In the genomic region with DNA sequence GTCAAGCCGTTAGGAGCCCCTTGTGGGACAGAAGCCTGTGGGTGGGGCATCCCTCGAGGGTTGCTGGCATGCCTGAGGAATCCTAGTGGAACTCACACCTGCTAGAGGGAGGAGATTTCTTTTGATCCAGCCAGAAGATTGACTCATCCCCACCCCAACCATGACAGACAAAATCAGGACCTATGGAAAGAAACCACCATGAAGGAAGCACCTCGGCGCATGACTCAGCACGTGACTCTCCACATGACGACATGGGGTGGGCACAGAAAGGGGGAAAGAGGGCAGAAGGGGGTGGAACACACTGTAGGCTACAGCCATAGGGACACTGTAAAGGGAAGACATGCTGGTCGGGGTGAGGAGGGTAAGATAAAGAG, we compare ENCODE assay signal across 11 mouse cellular contexts.
DNase-seq lines count a peak whose midpoint lies in the region; ATAC-seq and TF ChIP-seq lines count a peak whose summit lies in the region.
"Had no signal": no experiment of that assay in that cellular context is flagged by ENCODE, and none has a peak within 500 bp of the region (broad histone marks: within the 10 kb centered on the region; RNA-seq: fewer than 3 reads in every experiment).

No protein-coding gene starts in this region.

- ATAC-seq in forebrain, embryonic 15.5 days (replicated peaks): 0 out of 2 replicates have a peak, but pooled peaks have one; percentile 39
- ATAC-seq in forebrain, postnatal 0 days: no peak
- no peak for ATAC-seq in lung, embryonic 15.5 days (ENCODE audit: borderline replicate concordance, extremely low read depth, low FRiP score, low TSS enrichment)
- peak; percentile 67 to 77 for ATAC-seq in hematopoietic stem cell, adult 5-6 weeks (replicated peaks in 1 of 2; ENCODE audit: insufficient read depth in 1 of 2, low FRiP score in 2 of 2, low TSS enrichment in 1 of 2, low read depth in 1 of 2, poor library complexity in 2 of 2, severe bottlenecking in 2 of 2)
- ATAC-seq in heart, embryonic 12.5 days (ENCODE audit: insufficient number of reproducible peaks, low FRiP score): no peak

- 55% methylated on average over 7 of the region's 7 CpGs for WGBS in forebrain, embryonic 15.5 days
- 42% methylated on average over 7 of the region's 7 CpGs for WGBS in forebrain, postnatal 0 days
- 36% methylated on average over 7 of the region's 7 CpGs for WGBS in lung, embryonic 15.5 days
- WGBS in lung, adult 2 months: 20% methylated on average over 7 of the region's 7 CpGs
- WGBS in heart, embryonic 12.5 days: 34% methylated on average over 7 of the region's 7 CpGs

- peaks cover 8% of the 10 kb centered on the region; the same call in 1 of the 2 replicates for H3K36me3 ChIP-seq in forebrain, embryonic 15.5 days
- H3K36me3 ChIP-seq in forebrain, postnatal 0 days (ENCODE audit: insufficient read depth): peaks cover 58% of the 10 kb centered on the region
- H3K36me3 ChIP-seq in lung, embryonic 15.5 days: no peaks in the 10 kb centered on the region
- H3K36me3 ChIP-seq in heart, embryonic 12.5 days: no peaks in the 10 kb centered on the region

- TF ChIP-seq POLR2A in lung, adult 2 months (IDR thresholded peaks at IDR 0.05; ENCODE audit: borderline replicate concordance, extremely low read depth, low read depth, low read length): no peak

- H3K4me2 ChIP-seq in forebrain, embryonic 15.5 days (replicated peaks): no peak overlapping the region
- no peak overlapping the region for H3K4me2 ChIP-seq in forebrain, postnatal 0 days (ENCODE audit: low read depth)
- 0 out of 2 replicates have a peak overlapping the region, but pooled peaks have one; percentile 10 for H3K4me2 ChIP-seq in lung, embryonic 15.5 days
- no peak overlapping the region for H3K4me2 ChIP-seq in heart, embryonic 12.5 days

- H3K9me3 ChIP-seq in forebrain, embryonic 15.5 days: no peaks in the 10 kb centered on the region
- no peaks in the 10 kb centered on the region for H3K9me3 ChIP-seq in forebrain, postnatal 0 days (ENCODE audit: low read length)
- H3K9me3 ChIP-seq in lung, embryonic 15.5 days: no peaks in the 10 kb centered on the region
- no peaks in the 10 kb centered on the region for H3K9me3 ChIP-seq in heart, embryonic 12.5 days (replicated peaks)

- no peaks in the 10 kb centered on the region for H3K4me1 ChIP-seq in forebrain, embryonic 15.5 days
- H3K4me1 ChIP-seq in forebrain, postnatal 0 days (ENCODE audit: insufficient read depth): no peaks in the 10 kb centered on the region
- H3K4me1 ChIP-seq in lung, embryonic 15.5 days: no peaks in the 10 kb centered on the region
- no peaks in the 10 kb centered on the region for H3K4me1 ChIP-seq in lung, adult 2 months (ENCODE audit: control insufficient read depth, insufficient read depth, low read length)
- no peaks in the 10 kb centered on the region for H3K4me1 ChIP-seq in heart, embryonic 12.5 days (replicated peaks)

- H3K27ac ChIP-seq in forebrain, embryonic 15.5 days (replicated peaks): no peak overlapping the region
- no peak overlapping the region for H3K27ac ChIP-seq in forebrain, postnatal 0 days (ENCODE audit: low read depth, low read length)
- no peak overlapping the region for H3K27ac ChIP-seq in lung, embryonic 15.5 days
- no peak overlapping the region for H3K27ac ChIP-seq in heart, embryonic 12.5 days (ENCODE audit: poor library complexity, severe bottlenecking)

- no peak for DNase-seq in forebrain, postnatal 0 days
- DNase-seq in lung, adult 2 months: no peak
- peak; percentile 46 for DNase-seq in R1 (ENCODE audit: low read depth, low spot score)
- DNase-seq in adrenal gland, adult 18-20 months (ENCODE audit: low spot score in 2 of 2): no peak
- DNase-seq: cerebellum, postnatal 25 days; heart, adult 18-20 months; heart, postnatal 4 days had no signal

- TF ChIP-seq CTCF in forebrain, postnatal 0 days (IDR thresholded peaks at IDR 0.05; ENCODE audit: low read depth): no peak
- TF ChIP-seq CTCF in lung, adult 2 months (IDR thresholded peaks at IDR 0.05; ENCODE audit: insufficient read depth, low read length): no peak

- no peak overlapping the region for H3K4me3 ChIP-seq in forebrain, embryonic 15.5 days
- no peak overlapping the region for H3K4me3 ChIP-seq in forebrain, postnatal 0 days (ENCODE audit: low read depth, low read length)
- no peak overlapping the region for H3K4me3 ChIP-seq in lung, embryonic 15.5 days
- H3K4me3 ChIP-seq in lung, adult 2 months (replicated peaks; ENCODE audit: extremely low read depth, low read depth, low read length): no peak overlapping the region
- H3K4me3 ChIP-seq in heart, embryonic 12.5 days: no peak overlapping the region

- no peaks in the 10 kb centered on the region for H3K27me3 ChIP-seq in forebrain, embryonic 15.5 days
- H3K27me3 ChIP-seq in forebrain, postnatal 0 days (ENCODE audit: insufficient read depth, low read length): no peaks in the 10 kb centered on the region
- 0 out of 2 replicates have a peak, but pooled peaks cover 8% of the 10 kb centered on the region for H3K27me3 ChIP-seq in lung, embryonic 15.5 days
- peaks cover 33% of the 10 kb centered on the region for H3K27me3 ChIP-seq in heart, embryonic 12.5 days (replicated peaks)

- H3K9ac ChIP-seq in forebrain, embryonic 15.5 days (replicated peaks): no peak overlapping the region
- H3K9ac ChIP-seq in forebrain, postnatal 0 days: no peak overlapping the region
- H3K9ac ChIP-seq in lung, embryonic 15.5 days: no peak overlapping the region
- no peak overlapping the region for H3K9ac ChIP-seq in heart, embryonic 12.5 days

Comparison
In these comparisons a context has a peak if more than half of its experiments do, and no peak if none do; other contexts are left out.
1. ATAC-seq: peak in forebrain, embryonic 15.5 days (single experiment) and hematopoietic stem cell, adult 5-6 weeks (2 of 2); none in forebrain, postnatal 0 days (single experiment), lung, embryonic 15.5 days (single experiment) and heart, embryonic 12.5 days (single experiment).